Mouse (Mus musculus) NIH3T3 (cell line): ENCODE results near the gene Ppp5c.

Experiments used
- DNase-seq: peaks from one replicate; pipeline ENCODE4 v3.0.0-alpha.2; 2012; ENCODE audit warnings: low read depth

Gene Ppp5c

GRCm38 (mm10) chr7:16982859-16983568 lies 44.7 kb downstream of the Ppp5c start, which contains the start of gene Gm42372:
Gene Gm42372 (plus strand): TSS chr7:16983086.
- no peak for DNase-seq

- peak; percentile 49 for DNase-seq
These were observed 47.4 kb downstream of the Ppp5c start for GRCm38 (mm10) chr7:16980348-16980747.

GRCm38 (mm10) chr7:16978593-16978992 lies 49.1 kb downstream of the Ppp5c start:
- no peak for DNase-seq

- no peak for DNase-seq
These were observed 49.6 kb downstream of the Ppp5c start for GRCm38 (mm10) chr7:16978173-16978572.

GRCm38 (mm10) chr7:16976298-16976697 lies 51.4 kb downstream of the Ppp5c start:
- DNase-seq, result no peak

GRCm38 (mm10) chr7:16974018-16974417 lies 53.7 kb downstream of the Ppp5c start:
- DNase-seq, result peak; percentile 54

- no peak for DNase-seq
These were observed 56.6 kb downstream of the Ppp5c start for GRCm38 (mm10) chr7:16971160-16971559.

- DNase-seq, result no peak
These were observed 59.3 kb downstream of the Ppp5c start for GRCm38 (mm10) chr7:16968414-16968813.

GRCm38 (mm10) chr7:16961678-16962077 lies 66.0 kb downstream of the Ppp5c start:
- no peak for DNase-seq

- DNase-seq, result no peak
These were observed 68.1 kb downstream of the Ppp5c start, which contains the start of gene Pnmal1 for GRCm38 (mm10) chr7:16959539-16960187. Gene Pnmal1 (plus strand): TSS chr7:16959679.

GRCm38 (mm10) chr7:16956410-16957265 lies 71.1 kb downstream of the Ppp5c start:
- no peak for DNase-seq

GRCm38 (mm10) chr7:16955712-16956111 lies 72.0 kb downstream of the Ppp5c start:
- no peak for DNase-seq
